In the genomic region with DNA sequence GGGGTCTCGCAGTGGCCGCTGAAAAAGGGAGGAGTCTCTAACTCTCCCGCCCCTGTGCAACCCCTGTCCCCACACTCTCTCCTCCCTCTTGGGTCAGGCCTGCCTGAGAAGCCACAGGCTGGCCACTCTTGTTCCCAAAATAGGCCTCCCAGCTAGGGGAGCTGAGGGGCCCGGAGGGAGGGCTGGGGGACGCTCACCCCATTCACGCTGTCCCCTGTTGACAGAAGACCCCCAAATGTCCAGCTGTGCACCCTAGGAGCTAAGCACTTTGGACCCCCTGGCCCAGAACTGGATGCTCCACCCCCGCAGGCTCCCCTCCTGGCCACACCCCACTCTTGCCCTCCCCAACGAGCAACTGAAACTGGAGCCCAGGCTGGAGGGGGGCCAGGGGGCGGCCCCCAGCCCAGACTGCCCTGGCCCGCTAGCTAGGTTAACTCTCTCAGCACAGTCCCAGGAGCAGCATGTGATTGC, we compare ENCODE assay signal across 9 mouse cellular contexts. TPM values are rescaled to one million over a fixed set of nuclear protein-coding genes. Genes with fewer than 3 reads are reported as not detected.
DNase-seq lines count a peak whose midpoint lies in the region; ATAC-seq and TF ChIP-seq lines count a peak whose summit lies in the region.
"Had no signal": no experiment of that assay in that cellular context is flagged by ENCODE, and none has a peak within 500 bp of the region (broad histone marks: within the 10 kb centered on the region; RNA-seq: fewer than 3 reads in every experiment).

No protein-coding gene starts in this region.

- intact Hi-C loops in left cerebral cortex, adult 2 months (cut with DNase I) = no loop called here

- TF ChIP-seq CTCF in left cerebral cortex, adult 2 months (IDR thresholded peaks at IDR 0.05) = no peak

- peak; percentile 90 for ATAC-seq in heart, embryonic 16.5 days (replicated peaks; ENCODE audit: extremely low read depth, insufficient read depth, low FRiP score)
- ATAC-seq: Patski had no signal

- H3K4me2 ChIP-seq in heart, embryonic 16.5 days (ENCODE audit: low read depth, low read length) = peak overlapping the region; percentile 76

- peaks cover 38% of the 10 kb centered on the region for H3K4me1 ChIP-seq in heart, embryonic 16.5 days (ENCODE audit: control insufficient read depth, insufficient read depth, low read length)

- H3K4me3 ChIP-seq in left cerebral cortex, adult 2 months = peak overlapping the region; percentile 9
- peak overlapping the region; percentile 57 for H3K4me3 ChIP-seq in heart, embryonic 16.5 days (ENCODE audit: low read length)

- WGBS in heart, embryonic 16.5 days = 6% methylated on average over 10 of the region's 10 CpGs

- H3K9me3 ChIP-seq in heart, embryonic 16.5 days (replicated peaks; ENCODE audit: control insufficient read depth, low read length) = no peaks in the 10 kb centered on the region

- peak overlapping the region; percentile 84 for H3K9ac ChIP-seq in heart, embryonic 16.5 days (ENCODE audit: low read length)

- peaks cover 20% of the 10 kb centered on the region for H3K27me3 ChIP-seq in heart, embryonic 16.5 days (ENCODE audit: control insufficient read depth, insufficient read depth, low read length)

- no peaks in the 10 kb centered on the region for H3K36me3 ChIP-seq in heart, embryonic 16.5 days (ENCODE audit: control insufficient read depth, insufficient read depth)

- peak overlapping the region; percentile 97 for H3K27ac ChIP-seq in left cerebral cortex, adult 2 months
- H3K27ac ChIP-seq in heart, embryonic 16.5 days (ENCODE audit: low read length) = peak overlapping the region; percentile 98

- DNase-seq in left cerebral cortex, adult 2 months (ENCODE audit: extremely low spot score in 1 of 2, low spot score in 2 of 2) = peak; percentile 44 to 64
- DNase-seq in left cerebral cortex, adult 18-20 months (ENCODE audit: low spot score in 2 of 2) = no peak
- DNase-seq in embryo, embryonic 11 days = peak; percentile 61
- DNase-seq in kidney, postnatal 25 days = peak; percentile 68 to 87
- DNase-seq in lung, postnatal 4 days = peak; percentile 81 to 94
- peak; percentile 76 for DNase-seq in urinary bladder, postnatal 25 days (ENCODE audit: low spot score)
- DNase-seq in thymus, postnatal 0 days (ENCODE audit: low spot score) = no peak

RNA-seq across cellular contexts. Expression of a gene that starts 1.6 kb away (rescaled TPM):
- total RNA-seq in left cerebral cortex, adult 2 months (2021) = 10 to 100 TPM; 72.8 to 79.1 TPM
- 10 to 100 TPM; 74.1 to 90.2 TPM for total RNA-seq in left cerebral cortex, adult 18-20 months (2021)
- 1,006 and 1,110 TPM in 2 replicates for polyA plus RNA-seq in heart, embryonic 16.5 days (2015; fragmentation: Nextera tagmentation; extraction: Ambion mirVana)
- polyA plus RNA-seq in thymus, postnatal 0 days (2015; fragmentation: Nextera tagmentation; extraction: Ambion mirVana) = 12.2 and 19.1 TPM in 2 replicates
- polyA plus RNA-seq: Patski had no signal

RNA-seq across cellular contexts. Expression of a gene that starts 3.8 kb away (rescaled TPM):
- 10 to 100 TPM; 28.9 to 34.1 TPM for total RNA-seq in left cerebral cortex, adult 2 months (2021)
- total RNA-seq in left cerebral cortex, adult 18-20 months (2021) = 10 to 100 TPM; 32.9 to 35.9 TPM
- polyA plus RNA-seq in heart, embryonic 16.5 days (2015; fragmentation: Nextera tagmentation; extraction: Ambion mirVana) = 0.09 and 0.11 TPM in 2 replicates
- polyA plus RNA-seq in thymus, postnatal 0 days (2015; fragmentation: Nextera tagmentation; extraction: Ambion mirVana) = 0.04 and 0.14 TPM in 2 replicates

RNA-seq across cellular contexts. Expression of a gene that starts 4.1 kb away (rescaled TPM):
- 100 to 1,000 TPM; 174 to 184 TPM for total RNA-seq in left cerebral cortex, adult 2 months (2021)
- 100 to 1,000 TPM; 148 to 187 TPM for total RNA-seq in left cerebral cortex, adult 18-20 months (2021)
- 1.1 TPM in 2 replicates for polyA plus RNA-seq in heart, embryonic 16.5 days (2015; fragmentation: Nextera tagmentation; extraction: Ambion mirVana)
- polyA plus RNA-seq in thymus, postnatal 0 days (2015; fragmentation: Nextera tagmentation; extraction: Ambion mirVana) = 0.35 and 0.48 TPM in 2 replicates
- polyA plus RNA-seq: Patski had no signal

RNA-seq across cellular contexts. Expression of a gene that starts 13.1 kb away (rescaled TPM):
- total RNA-seq in left cerebral cortex, adult 2 months (2021) = 10 to 100 TPM; 34.1 to 39.0 TPM
- total RNA-seq in left cerebral cortex, adult 18-20 months (2021) = 10 to 100 TPM; 35.5 to 36.7 TPM
- polyA plus RNA-seq in heart, embryonic 16.5 days (2015; fragmentation: Nextera tagmentation; extraction: Ambion mirVana) = 44.7 and 46.7 TPM in 2 replicates
- polyA plus RNA-seq in thymus, postnatal 0 days (2015; fragmentation: Nextera tagmentation; extraction: Ambion mirVana) = 113 and 125 TPM in 2 replicates

RNA-seq across cellular contexts. Expression of a gene that starts 21.1 kb away (rescaled TPM):
- not detected for total RNA-seq in left cerebral cortex, adult 2 months (2021)
- 1 to 10 TPM in 1 of 2 experiments, not detected in 1; 1.2 TPM for total RNA-seq in left cerebral cortex, adult 18-20 months (2021)
- polyA plus RNA-seq in heart, embryonic 16.5 days (2015; fragmentation: Nextera tagmentation; extraction: Ambion mirVana) = 8.0 and 10.1 TPM in 2 replicates
- 78.3 and 79.5 TPM in 2 replicates for polyA plus RNA-seq in thymus, postnatal 0 days (2015; fragmentation: Nextera tagmentation; extraction: Ambion mirVana)
- polyA plus RNA-seq: Patski had no signal

Comparison
In these comparisons a context has a peak if more than half of its experiments do, and no peak if none do; other contexts are left out.
1. DNase-seq: peak in left cerebral cortex, adult 2 months (2 of 2), embryo, embryonic 11 days (single experiment), kidney, postnatal 25 days (2 of 2), lung, postnatal 4 days (2 of 2) and urinary bladder, postnatal 25 days (single experiment); none in left cerebral cortex, adult 18-20 months (0 of 2) and thymus, postnatal 0 days (single experiment).